Mouse (Mus musculus): ENCODE data around the gene Crlf1.

The Crlf1 gene

GRCm38 (mm10) chr8:70469295-70469916, 23.6 kb upstream of the Crlf1 start:
- DNase-seq (ENCODE audit: low spot score), result no peak

GRCm38 (mm10) chr8:70469938-70470337, 23.0 kb upstream of the Crlf1 start:
- DNase-seq (ENCODE audit: low spot score), result no peak

- DNase-seq (ENCODE audit: low spot score), result no peak
Observed at GRCm38 (mm10) chr8:70471856-70472255, 21.1 kb upstream of the Crlf1 start.

DNA sequence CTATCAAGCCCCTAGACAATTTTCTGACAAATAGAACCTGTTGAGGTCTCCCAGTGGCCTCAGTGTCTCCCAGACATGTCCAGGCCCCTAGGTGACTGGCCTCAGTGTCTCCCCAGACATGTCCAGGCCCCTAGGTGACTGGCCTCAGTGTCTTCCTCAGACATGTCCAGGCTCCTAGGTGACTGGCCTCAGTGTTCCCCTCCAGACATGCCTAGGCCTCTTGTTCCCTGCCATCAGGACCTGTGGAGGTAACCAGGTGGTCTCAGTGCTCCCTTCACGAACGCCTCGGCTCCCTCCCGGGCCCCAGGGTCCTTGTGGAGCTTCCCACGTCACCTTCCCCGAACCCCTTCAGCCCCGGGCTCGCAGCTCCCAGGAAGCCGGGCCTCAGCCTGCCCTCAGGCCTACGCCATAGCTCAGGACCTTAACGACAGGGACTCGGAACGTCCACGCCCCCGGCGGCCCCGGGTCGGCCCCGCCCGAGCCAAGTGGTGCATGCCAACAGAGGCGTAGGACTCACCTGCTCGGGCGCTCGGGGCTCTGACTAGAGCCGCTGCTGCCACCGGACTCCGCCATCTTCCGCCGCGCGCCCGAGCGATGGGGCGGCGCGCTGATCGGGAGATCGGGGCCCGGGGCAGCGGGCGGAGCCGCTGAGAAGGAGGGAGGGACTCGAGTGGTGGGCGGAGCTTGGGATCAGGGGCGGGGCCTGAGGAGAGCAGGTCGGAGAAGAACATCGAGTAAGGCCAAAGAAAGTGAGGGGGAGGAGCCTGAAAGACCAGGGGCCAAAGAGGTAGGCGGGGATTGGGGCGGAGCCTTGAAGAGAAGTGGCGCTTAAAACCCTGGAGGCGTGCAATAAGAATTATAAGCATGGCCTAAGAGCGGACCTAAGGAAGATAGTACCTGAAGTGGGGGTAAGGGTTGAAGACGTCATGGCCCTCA, 16.4 kb upstream of the Crlf1 start, which contains the start of gene Klhl26:
TSS of gene Klhl26 (minus strand) at position 636 of the 936 bp plus-strand sequence.
- DNase-seq (ENCODE audit: low spot score), result peak; percentile 93

GRCm38 (mm10) chr8:70477269-70477982, 15.5 kb upstream of the Crlf1 start:
- no peak for DNase-seq (ENCODE audit: low spot score)

DNA sequence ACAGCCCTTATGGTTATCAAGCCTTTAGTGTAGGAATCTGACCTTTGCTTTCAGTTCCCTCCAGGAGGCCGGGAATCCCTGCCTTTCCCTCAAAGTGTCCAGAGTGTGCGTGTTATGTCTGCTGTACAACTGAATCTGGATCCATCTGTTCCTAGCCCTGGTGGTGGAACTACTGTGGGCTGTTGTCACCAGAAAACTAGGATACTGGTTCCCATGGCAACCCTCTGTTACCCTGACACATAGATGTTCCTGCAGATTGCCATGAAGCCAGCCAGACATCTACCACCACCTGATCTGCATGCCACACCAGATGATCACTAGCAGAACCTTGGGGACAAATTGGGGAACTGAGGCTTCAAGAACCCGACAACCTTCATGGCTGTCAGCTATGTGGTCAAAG, 11.1 kb upstream of the Crlf1 start:
- peak; percentile 80 for DNase-seq (ENCODE audit: low spot score)

DNA sequence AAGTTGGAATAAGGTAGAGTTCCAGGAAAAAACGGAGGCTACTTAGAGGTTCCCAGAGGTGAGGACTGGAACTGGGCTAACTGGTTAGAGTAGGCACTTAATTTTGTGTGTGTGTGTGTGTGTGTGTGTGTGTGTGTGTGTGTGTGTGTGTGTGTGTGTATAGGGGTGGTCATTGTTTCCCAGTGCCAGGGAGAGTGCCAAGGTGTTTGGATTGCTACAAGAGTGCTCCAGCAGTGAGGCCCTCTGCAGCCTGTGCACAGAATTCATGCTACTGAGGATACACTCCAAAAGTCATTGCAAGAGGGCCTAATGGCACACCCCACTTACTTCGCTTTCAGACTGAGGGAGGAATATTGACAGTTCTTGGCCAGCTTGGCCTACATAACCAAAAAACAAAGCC, 10.0 kb upstream of the Crlf1 start:
- DNase-seq (ENCODE audit: low spot score), result no peak

GRCm38 (mm10) chr8:70486191-70486681, 6.7 kb upstream of the Crlf1 start:
- DNase-seq (ENCODE audit: low spot score), result no peak

DNA sequence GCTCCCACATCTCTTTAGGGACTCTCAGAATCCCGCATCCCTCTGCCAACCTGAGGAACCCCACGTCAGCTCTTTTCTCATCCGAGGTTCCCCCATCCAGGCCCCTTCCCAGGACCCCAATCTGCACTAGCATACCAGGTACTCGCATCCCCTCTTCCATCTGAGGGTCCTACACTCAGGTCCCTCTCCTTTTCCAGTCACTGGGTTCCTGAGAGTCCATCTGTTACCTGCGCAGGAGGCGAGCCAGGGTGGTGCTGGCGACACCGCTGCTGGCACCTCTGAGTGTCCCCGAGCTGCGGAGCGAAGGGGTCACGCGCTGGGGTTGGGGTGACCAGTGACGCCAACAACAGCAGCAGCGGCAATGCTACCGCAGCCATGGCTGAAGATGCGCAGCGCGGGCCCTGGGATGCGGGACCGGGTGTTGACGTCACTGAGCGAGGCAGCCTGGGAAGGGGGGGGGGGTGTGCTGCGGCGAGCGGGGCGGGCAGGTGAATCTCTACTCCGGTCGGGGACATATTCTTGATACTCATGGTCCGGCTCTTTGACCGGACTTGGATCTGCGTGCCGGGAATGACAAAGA, 5.9 kb upstream of the Crlf1 start, which contains the start of gene Tmem59l:
TSS of gene Tmem59l (minus strand) at position 418 of the 580 bp plus-strand sequence.
- no peak for DNase-seq (ENCODE audit: low spot score)

GRCm38 (mm10) chr8:70487993-70488796, 4.8 kb upstream of the Crlf1 start:
- no peak for DNase-seq (ENCODE audit: low spot score)

DNA sequence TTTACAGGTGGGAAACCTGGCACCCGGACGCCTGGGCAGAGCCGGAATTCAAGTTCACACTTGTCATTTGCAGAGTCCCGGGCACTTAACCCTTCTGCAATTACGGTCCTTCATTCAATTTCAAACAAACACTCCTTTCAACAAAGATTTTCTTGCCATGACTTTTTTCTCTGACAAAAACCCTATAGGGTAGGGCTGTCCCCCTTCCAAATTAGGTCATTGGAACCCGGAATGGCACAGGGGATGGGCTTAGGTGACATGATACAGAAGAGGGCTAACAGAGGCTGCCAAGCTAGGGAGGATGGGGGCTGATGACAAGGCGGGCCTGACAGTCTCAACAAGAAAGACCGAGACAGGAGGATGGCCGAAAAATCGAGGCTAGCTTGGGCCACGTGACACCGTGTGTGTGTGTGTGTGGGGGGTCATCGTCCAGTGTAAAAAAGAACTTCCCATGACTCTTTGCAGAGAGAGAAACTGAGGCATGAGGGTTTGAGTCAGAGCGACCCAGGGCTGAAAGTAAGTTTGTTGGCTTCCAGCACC, 4.0 kb upstream of the Crlf1 start:
- no peak for DNase-seq (ENCODE audit: low spot score)

DNA sequence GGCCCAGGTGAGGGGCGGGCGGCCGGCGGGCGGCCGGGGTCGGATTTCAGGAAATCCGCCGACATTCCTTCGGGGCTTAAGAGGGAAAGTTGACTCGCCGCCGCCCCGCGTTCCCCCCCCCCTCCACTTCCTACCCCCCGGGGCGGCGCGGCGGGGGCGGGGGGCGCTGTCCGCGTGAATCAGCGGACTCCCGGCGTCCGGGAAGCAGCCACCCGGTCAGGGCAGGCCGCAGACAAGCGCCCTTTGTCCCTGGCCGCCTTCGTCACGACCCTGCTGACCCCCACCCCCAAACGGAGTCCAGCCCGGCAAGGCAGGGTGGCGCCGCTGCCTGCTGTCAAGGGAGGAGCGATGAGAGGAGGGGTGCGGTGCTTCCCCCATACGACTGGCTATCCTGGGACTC, 3.4 kb upstream of the Crlf1 start:
- DNase-seq (ENCODE audit: low spot score), result no peak

- DNase-seq (ENCODE audit: low spot score), result no peak
Observed at GRCm38 (mm10) chr8:70490061-70490879, 2.7 kb upstream of the Crlf1 start.

DNA sequence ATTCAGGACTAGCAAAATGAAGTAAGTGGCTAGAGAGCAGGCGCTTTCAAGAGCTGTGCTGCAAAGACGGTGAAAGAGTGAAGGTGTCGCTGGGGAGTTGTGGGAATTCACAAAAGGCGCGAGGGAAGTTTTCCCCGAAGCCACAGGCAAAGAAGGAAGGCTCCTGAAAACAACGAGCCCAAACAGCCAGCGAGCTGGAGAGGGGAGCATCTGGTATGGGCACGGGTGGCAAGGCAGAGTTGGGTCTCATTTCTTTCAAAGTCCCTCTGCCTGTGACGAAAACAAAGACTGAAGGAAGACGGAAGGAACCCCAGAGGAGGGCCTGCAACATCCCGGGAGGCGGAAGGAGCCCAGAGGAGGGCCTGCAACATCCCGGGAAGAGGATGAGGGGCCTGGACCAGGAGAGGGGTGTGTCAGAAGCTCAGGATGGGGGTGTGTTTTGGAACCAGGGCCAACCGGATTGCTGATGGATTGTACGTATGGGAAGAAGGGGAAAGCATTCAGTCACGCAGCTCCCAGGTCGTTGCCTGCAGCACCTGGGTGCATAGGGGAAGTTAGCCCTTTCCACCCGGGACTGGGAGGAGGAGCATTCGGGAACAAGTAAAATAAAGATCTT, 2.0 kb upstream of the Crlf1 start:
- no peak for DNase-seq (ENCODE audit: low spot score)

DNA sequence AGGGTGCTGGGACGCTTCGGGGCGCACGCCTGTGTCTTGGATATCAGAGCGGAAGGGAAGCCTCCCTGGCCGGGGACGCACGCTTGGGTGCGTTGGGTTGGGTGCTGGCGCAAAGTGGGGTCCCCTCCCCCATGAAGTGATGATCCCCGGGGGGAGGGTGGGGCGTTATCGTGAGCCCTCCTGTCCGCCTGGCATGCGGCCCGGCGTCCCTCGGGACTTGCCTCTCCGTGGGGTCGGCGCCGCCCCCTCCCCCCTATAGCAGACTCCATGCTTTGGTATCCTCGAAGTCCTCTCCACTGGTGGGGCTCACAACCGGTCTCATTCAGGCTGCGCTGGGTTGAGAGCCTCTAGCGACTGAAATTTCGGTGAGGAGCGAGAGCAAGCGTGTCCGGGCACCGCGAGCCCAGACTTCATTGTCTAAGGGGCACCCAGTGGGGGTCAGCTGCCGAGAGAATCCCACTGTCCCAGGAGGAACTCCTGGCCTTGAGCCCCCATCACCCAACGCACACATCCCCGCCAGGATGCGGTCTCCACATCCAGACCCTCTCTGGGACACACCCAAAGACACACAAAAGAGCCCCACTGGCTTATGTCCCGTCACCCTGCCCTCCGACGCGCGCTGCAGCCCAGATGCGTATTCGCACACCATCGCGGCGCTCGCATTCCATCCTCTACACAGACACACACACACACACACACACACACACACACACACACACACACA, 896 bp downstream of the Crlf1 start:
- no peak for DNase-seq (ENCODE audit: low spot score)

- no peak for DNase-seq (ENCODE audit: low spot score)
Observed at GRCm38 (mm10) chr8:70494416-70494945, 1.5 kb downstream of the Crlf1 start.

- DNase-seq (ENCODE audit: low spot score), result no peak
Observed at GRCm38 (mm10) chr8:70495001-70495770, 2.2 kb downstream of the Crlf1 start.

- no peak for DNase-seq (ENCODE audit: low spot score)
Observed at GRCm38 (mm10) chr8:70495771-70496062, 2.8 kb downstream of the Crlf1 start.

Data from layer of hippocampus, adult 11-12 months (tissue).